Comparison of ENCODE assay signal across 11 mouse cellular contexts in the genomic region with DNA sequence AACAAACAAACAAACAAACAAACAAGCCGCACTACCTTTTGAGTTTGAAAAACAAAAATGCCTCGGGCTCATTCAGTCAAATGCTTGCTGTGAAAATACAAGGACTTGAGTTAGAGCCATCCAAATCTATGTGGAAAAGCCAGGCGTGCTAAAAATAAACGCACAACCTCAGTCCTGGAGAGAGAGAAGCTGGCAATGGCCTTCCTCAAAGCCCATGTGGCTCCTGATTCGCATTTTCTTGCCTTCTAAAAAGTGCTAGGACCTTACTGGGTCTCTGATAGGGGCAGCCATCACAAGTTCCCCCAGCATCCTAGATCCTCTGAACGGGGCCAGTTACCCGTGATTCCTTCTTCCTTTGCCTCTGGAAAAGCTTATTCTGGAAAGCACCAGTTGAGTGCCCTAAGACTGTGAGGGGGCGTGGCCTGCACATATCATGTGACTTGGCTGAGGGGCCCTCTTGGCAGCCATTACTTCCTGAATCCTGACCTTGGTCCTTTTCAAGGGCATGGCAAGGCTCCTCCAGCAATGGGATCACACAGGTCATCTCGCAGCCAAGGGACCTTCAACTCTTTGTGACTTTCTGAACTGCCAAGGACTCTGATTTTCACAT. TPM values are rescaled to one million over a fixed set of nuclear protein-coding genes. Genes with fewer than 3 reads are reported as not detected.
DNase-seq lines count a peak whose midpoint lies in the region; ATAC-seq and TF ChIP-seq lines count a peak whose summit lies in the region.
"Had no signal": no experiment of that assay in that cellular context is flagged by ENCODE, and none has a peak within 500 bp of the region (broad histone marks: within the 10 kb centered on the region; RNA-seq: fewer than 3 reads in every experiment).

No protein-coding gene starts in this region.

- peaks cover 10% of the 10 kb centered on the region for H3K4me1 ChIP-seq in brown adipose tissue, adult 24 weeks (ENCODE audit: control insufficient read depth, insufficient read depth, insufficient read length, low read length)
- H3K4me1 ChIP-seq in heart, embryonic 16.5 days (ENCODE audit: control insufficient read depth, insufficient read depth, low read length), result peaks cover 25% of the 10 kb centered on the region
- H3K4me1 ChIP-seq in forebrain, embryonic 13.5 days, result peaks cover 4% of the 10 kb centered on the region; the same call in 1 of the 2 replicates
- H3K4me1 ChIP-seq: neural tube, embryonic 12.5 days had no signal

- H3K27ac ChIP-seq in layer of hippocampus, adult 2 months, result peak overlapping the region; percentile 57
- H3K27ac ChIP-seq in brown adipose tissue, adult 24 weeks (replicated peaks; ENCODE audit: low read depth, low read length), result peak overlapping the region; percentile 87
- peak overlapping the region; percentile 87 for H3K27ac ChIP-seq in heart, embryonic 16.5 days (ENCODE audit: low read length)
- no peak overlapping the region for H3K27ac ChIP-seq in forebrain, embryonic 13.5 days
- H3K27ac ChIP-seq: neural tube, embryonic 12.5 days had no signal

- H3K4me2 ChIP-seq in heart, embryonic 16.5 days (ENCODE audit: low read depth, low read length), result peak overlapping the region; percentile 12; the same call in 1 of the 2 replicates
- no peak overlapping the region for H3K4me2 ChIP-seq in forebrain, embryonic 13.5 days
- H3K4me2 ChIP-seq: neural tube, embryonic 12.5 days had no signal

- TF ChIP-seq CTCF in layer of hippocampus, adult 2 months (conservative IDR thresholded peaks at IDR 0.05), result no peak

- H3K4me3 ChIP-seq in layer of hippocampus, adult 2 months, result no peak overlapping the region
- H3K4me3 ChIP-seq in brown adipose tissue, adult 24 weeks (ENCODE audit: insufficient read depth, low read depth, low read length), result 0 out of 2 replicates have a peak overlapping the region, but pooled peaks have one; percentile 28
- no peak overlapping the region for H3K4me3 ChIP-seq in heart, embryonic 16.5 days (ENCODE audit: low read length)
- no peak overlapping the region for H3K4me3 ChIP-seq in forebrain, embryonic 13.5 days
- H3K4me3 ChIP-seq: neural tube, embryonic 12.5 days had no signal

- H3K9ac ChIP-seq in heart, embryonic 16.5 days (ENCODE audit: low read length), result no peak overlapping the region
- no peak overlapping the region for H3K9ac ChIP-seq in forebrain, embryonic 13.5 days
- H3K9ac ChIP-seq: neural tube, embryonic 12.5 days had no signal

- WGBS in heart, embryonic 16.5 days, result 63% methylated on average over 9 of the region's 9 CpGs
- 90% methylated on average over 9 of the region's 9 CpGs for WGBS in forebrain, embryonic 13.5 days

- no peak for ATAC-seq in heart, embryonic 16.5 days (replicated peaks; ENCODE audit: extremely low read depth, insufficient read depth, low FRiP score)
- no peak for ATAC-seq in megakaryocyte, adult 5-6 weeks (ENCODE audit: poor library complexity, severe bottlenecking)
- ATAC-seq in forebrain, embryonic 13.5 days, result no peak

- H3K9me3 ChIP-seq in heart, embryonic 16.5 days (replicated peaks; ENCODE audit: control insufficient read depth, low read length), result 0 out of 2 replicates have a peak, but pooled peaks cover 2% of the 10 kb centered on the region
- H3K9me3 ChIP-seq in forebrain, embryonic 13.5 days (replicated peaks), result peaks cover 10% of the 10 kb centered on the region
- H3K9me3 ChIP-seq: G1E; neural tube, embryonic 12.5 days had no signal

- no peaks in the 10 kb centered on the region for H3K36me3 ChIP-seq in heart, embryonic 16.5 days (ENCODE audit: control insufficient read depth, insufficient read depth)
- H3K36me3 ChIP-seq in forebrain, embryonic 13.5 days (ENCODE audit: poor library complexity, severe bottlenecking), result no peaks in the 10 kb centered on the region
- H3K36me3 ChIP-seq: G1E; neural tube, embryonic 12.5 days had no signal

- no peak for DNase-seq in layer of hippocampus, adult 2 months (ENCODE audit: low spot score in 2 of 2)
- no peak for DNase-seq in layer of hippocampus, postnatal 14 days (ENCODE audit: low spot score in 2 of 2)
- no peak for DNase-seq in frontal cortex, adult 2 months (ENCODE audit: extremely low spot score in 1 of 2, low spot score in 1 of 2)
- DNase-seq: gastrocnemius, postnatal 36 days; thymus, postnatal 25 days had no signal

- H3K27me3 ChIP-seq in heart, embryonic 16.5 days (ENCODE audit: control insufficient read depth, insufficient read depth, low read length), result no peaks in the 10 kb centered on the region
- H3K27me3 ChIP-seq in forebrain, embryonic 13.5 days, result no peaks in the 10 kb centered on the region
- H3K27me3 ChIP-seq: neural tube, embryonic 12.5 days had no signal

RNA-seq across cellular contexts. Expression of a gene that starts 34.6 kb away (rescaled TPM):
- 10 to 100 TPM; 45.9 to 46.3 TPM for total RNA-seq in layer of hippocampus, adult 2 months (2021)
- total RNA-seq in layer of hippocampus, postnatal 14 days (2021), result 10 to 100 TPM; 34.4 to 38.1 TPM
- polyA plus RNA-seq in brown adipose tissue, adult 24 weeks (2012; ENCODE audit: insufficient read depth, insufficient read length, missing spikeins), result 11.4 and 13.0 TPM in 2 replicates
- 7.0 and 9.2 TPM in 2 replicates for polyA plus RNA-seq in heart, embryonic 16.5 days (2015; fragmentation: Nextera tagmentation; extraction: Ambion mirVana)
- 21.8 and 22.6 TPM in 2 replicates for total RNA-seq in megakaryocyte, adult 5-6 weeks (2015)
- total RNA-seq in megakaryocyte, adult 5-6 weeks (2017), result 42.3 and 47.6 TPM in 2 replicates
- polyA plus RNA-seq in frontal cortex, adult 2 months (2012; rRNA removed), result 29.0 and 29.4 TPM in 2 replicates
- polyA plus RNA-seq in forebrain, embryonic 13.5 days (2015; fragmentation: Nextera tagmentation; extraction: Ambion mirVana), result 16.1 and 16.2 TPM in 2 replicates

RNA-seq across cellular contexts. Expression of a gene that starts 37.3 kb away (rescaled TPM):
- 10 to 100 TPM; 28.8 to 30.3 TPM for total RNA-seq in layer of hippocampus, adult 2 months (2021)
- total RNA-seq in layer of hippocampus, postnatal 14 days (2021), result 10 to 100 TPM; 26.4 to 29.6 TPM
- 24.7 and 25.6 TPM in 2 replicates for polyA plus RNA-seq in brown adipose tissue, adult 24 weeks (2012; ENCODE audit: insufficient read depth, insufficient read length, missing spikeins)
- polyA plus RNA-seq in heart, embryonic 16.5 days (2015; fragmentation: Nextera tagmentation; extraction: Ambion mirVana), result 26.0 and 30.0 TPM in 2 replicates
- total RNA-seq in megakaryocyte, adult 5-6 weeks (2015), result 49.4 and 51.6 TPM in 2 replicates
- 47.6 and 48.0 TPM in 2 replicates for total RNA-seq in megakaryocyte, adult 5-6 weeks (2017)
- polyA plus RNA-seq in frontal cortex, adult 2 months (2012; rRNA removed), result 22.9 and 24.2 TPM in 2 replicates
- 42.5 and 43.5 TPM in 2 replicates for polyA plus RNA-seq in forebrain, embryonic 13.5 days (2015; fragmentation: Nextera tagmentation; extraction: Ambion mirVana)

RNA-seq across cellular contexts. Expression of a gene that starts 43.8 kb away (rescaled TPM):
- total RNA-seq in layer of hippocampus, adult 2 months (2021), result 10 to 100 TPM; 35.8 to 38.6 TPM
- 10 to 100 TPM; 30.8 to 36.3 TPM for total RNA-seq in layer of hippocampus, postnatal 14 days (2021)
- polyA plus RNA-seq in brown adipose tissue, adult 24 weeks (2012; ENCODE audit: insufficient read depth, insufficient read length, missing spikeins), result 28.0 and 35.9 TPM in 2 replicates
- polyA plus RNA-seq in heart, embryonic 16.5 days (2015; fragmentation: Nextera tagmentation; extraction: Ambion mirVana), result 35.1 and 43.0 TPM in 2 replicates
- total RNA-seq in megakaryocyte, adult 5-6 weeks (2015), result 24.7 and 31.9 TPM in 2 replicates
- total RNA-seq in megakaryocyte, adult 5-6 weeks (2017), result 34.9 and 35.8 TPM in 2 replicates
- polyA plus RNA-seq in frontal cortex, adult 2 months (2012; rRNA removed), result 45.1 and 49.4 TPM in 2 replicates
- polyA plus RNA-seq in forebrain, embryonic 13.5 days (2015; fragmentation: Nextera tagmentation; extraction: Ambion mirVana), result 105 and 115 TPM in 2 replicates
